Mouse (Mus musculus): ENCODE measurements around the gene Mdk.

- TF ChIP-seq POLR2A (IDR thresholded peaks at IDR 0.05; ENCODE audit: low read depth, low read length) (no peak), CTCF (IDR thresholded peaks at IDR 0.05; ENCODE audit: extremely low read depth, insufficient read length, insufficient replicate concordance, low read depth, low read length) (no peak)
These were observed 45.9 kb upstream of the Mdk start for GRCm38 (mm10) chr2:91977960-91978359.

Measured in small intestine, adult 2 months (tissue).